Mouse (Mus musculus): ENCODE measurements at regions not wholly inside any gene's neighbourhood (a gene's known extent, or its start where the extent isn't known, plus 50 kb on each side); places are given as distances from the start of the nearest gene placed in this dataset.

- DNase-seq (ENCODE audit: low spot score in 2 of 2), result no peak
These were observed 573.9 kb upstream of the Cblb start for GRCm38 (mm10) chr16:51457166-51457565.

DNA sequence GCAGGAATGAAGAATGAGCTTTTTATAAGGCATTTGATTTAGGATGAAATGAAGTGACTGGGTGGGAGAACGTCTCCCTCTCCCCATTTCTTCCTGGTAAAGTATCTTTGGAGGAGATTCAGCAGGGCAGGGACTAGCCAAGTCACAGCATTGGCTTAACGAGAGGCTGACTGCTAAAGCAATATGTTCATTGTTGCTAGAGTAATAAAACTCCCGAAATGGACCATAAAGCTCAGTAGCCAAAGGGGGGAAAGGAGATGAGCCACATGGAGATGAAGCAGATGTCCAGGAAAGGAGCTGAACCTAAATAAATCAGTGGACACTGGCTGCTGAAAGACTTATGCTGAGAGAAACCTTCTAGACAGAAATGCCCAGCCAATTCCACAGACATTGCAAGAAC lies 555.3 kb upstream of the Cblb start:
- no peak for DNase-seq (ENCODE audit: low spot score in 2 of 2)

DNA sequence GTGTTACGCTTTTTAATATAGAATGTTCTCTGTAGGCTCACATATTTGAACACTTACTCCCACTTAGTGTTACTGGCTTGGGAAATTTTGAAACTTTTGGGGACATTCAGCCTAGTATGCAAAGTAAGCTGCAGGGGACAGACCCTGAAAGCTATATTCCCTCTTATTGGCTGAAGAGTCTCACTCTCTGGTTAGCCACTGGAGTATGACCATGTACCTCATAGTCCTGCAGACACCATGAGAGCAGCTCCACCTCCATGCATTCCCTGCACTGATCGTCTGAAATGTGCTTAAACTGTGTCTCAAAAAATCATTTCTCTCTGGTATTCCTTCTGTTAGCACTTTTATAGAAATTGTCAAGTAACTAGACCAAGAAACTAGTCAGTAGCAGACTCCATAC lies 534.9 kb upstream of the Cblb start:
- DNase-seq (ENCODE audit: low spot score in 2 of 2), result no peak

DNA sequence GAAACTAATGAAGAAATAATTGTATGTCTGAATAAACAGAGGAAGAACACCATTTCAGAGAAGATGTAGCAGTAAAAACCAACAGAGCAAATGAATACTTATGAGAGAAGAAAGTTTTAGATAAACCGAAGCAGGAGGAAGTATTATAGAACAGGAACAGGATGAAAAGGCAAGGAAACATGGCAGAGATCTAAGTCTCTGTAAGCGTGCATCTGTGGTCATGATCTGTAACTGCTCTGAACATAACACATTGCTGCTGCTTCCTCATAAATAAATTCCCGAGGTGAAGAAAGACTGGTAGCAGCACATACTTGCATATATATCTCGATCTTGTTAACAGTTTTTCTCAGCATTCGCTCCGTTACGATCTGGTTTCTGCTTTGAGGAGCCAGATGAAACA lies 533.2 kb upstream of the Cblb start:
- no peak for DNase-seq (ENCODE audit: low spot score in 2 of 2)

DNA sequence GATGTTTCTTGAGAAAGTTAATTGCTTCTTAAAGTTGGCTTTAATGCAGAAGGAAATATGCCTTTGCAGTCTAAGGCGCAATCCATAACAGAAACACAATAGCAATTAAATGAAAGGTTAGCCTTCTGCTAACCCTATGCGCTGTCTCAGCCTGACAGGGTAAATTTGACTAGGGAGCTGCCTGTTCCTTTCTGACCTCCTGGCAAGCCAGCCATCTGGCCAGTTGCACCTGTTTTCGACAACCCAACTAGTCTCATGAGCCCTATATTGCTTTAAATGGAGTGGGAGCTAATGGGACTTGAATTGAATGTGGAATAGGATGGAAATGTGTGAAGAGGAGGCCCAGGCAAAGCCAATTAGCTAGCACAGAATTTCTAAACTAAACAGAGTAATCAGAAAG lies 513.9 kb upstream of the Cblb start:
- DNase-seq (ENCODE audit: low spot score in 2 of 2), result no peak

- no peak for DNase-seq (ENCODE audit: low spot score in 2 of 2)
These were observed 510.3 kb upstream of the Cblb start for GRCm38 (mm10) chr16:51520762-51521161.

GRCm38 (mm10) chr16:51521317-51522092 lies 509.5 kb upstream of the Cblb start:
- DNase-seq (ENCODE audit: low spot score in 2 of 2), result no peak

- no peak for DNase-seq (ENCODE audit: low spot score in 2 of 2)
These were observed 507.0 kb upstream of the Cblb start for GRCm38 (mm10) chr16:51524023-51524422.

- no peak for DNase-seq (ENCODE audit: low spot score in 2 of 2)
These were observed 498.5 kb upstream of the Cblb start for GRCm38 (mm10) chr16:51532496-51532895.

GRCm38 (mm10) chr16:51543769-51544168 lies 487.3 kb upstream of the Cblb start:
- DNase-seq (ENCODE audit: low spot score in 2 of 2), result no peak

- DNase-seq (ENCODE audit: low spot score in 2 of 2), result no peak
These were observed 484.0 kb upstream of the Cblb start for GRCm38 (mm10) chr16:51547032-51547431.

DNA sequence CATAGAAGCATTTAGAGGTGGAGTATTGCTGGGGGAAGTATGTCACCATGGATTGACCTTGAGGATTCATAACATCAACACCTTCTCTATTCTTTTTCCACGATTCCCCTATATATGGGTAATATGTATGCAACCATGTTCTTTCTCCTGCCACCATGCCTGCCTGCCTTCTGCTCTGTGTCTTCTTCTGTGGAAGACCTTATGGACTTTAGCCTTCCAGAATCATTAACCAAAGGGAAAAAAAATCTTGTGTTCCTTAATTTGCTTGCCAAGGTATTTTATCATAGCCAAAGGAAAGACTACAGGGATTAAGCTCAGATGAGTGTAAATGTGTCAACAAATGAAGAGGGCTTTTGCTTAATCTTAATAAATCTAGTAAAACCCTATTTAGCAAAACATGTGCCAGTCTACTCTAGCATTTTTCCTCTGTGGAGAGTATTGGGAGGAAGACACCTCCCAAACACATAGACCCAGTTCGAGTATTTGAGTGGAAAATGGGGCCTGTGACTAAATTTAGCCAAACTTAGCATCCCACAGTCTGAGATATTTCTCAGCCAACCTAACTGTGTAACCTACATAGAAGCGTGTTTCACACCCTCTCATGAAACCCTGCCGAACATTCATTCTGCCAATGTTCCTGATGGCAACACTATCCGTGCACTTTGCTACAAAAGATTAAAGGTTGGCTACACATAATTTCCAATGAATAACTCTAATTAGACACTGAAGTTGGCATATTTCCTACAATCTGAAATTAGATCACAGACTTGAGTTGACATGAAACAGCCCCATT lies 468.0 kb upstream of the Cblb start:
- no peak for DNase-seq (ENCODE audit: low spot score in 2 of 2)

DNA sequence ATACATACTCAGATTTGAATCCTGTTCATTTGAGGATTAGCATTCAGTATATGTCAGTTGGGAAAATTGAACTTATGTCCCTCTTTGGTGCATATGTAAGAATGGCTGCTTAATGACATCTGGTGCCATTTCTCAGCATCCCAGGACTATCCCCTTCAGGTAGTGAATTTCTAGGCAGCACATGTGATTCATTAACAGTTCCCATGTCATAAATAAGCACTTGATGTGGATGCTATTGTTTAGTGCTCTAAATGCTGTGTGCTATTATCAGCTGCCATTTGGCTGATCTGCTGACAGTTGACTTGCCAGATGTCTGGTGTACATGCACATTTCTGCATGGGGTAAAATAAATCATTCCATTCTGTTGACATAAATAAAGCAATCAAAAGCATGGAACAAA lies 467.0 kb upstream of the Cblb start:
- DNase-seq (ENCODE audit: low spot score in 2 of 2), result peak in 1 of 2 experiments; percentile 15

GRCm38 (mm10) chr16:51577915-51578593 lies 453.0 kb upstream of the Cblb start:
- DNase-seq (ENCODE audit: low spot score in 2 of 2), result no peak

DNA sequence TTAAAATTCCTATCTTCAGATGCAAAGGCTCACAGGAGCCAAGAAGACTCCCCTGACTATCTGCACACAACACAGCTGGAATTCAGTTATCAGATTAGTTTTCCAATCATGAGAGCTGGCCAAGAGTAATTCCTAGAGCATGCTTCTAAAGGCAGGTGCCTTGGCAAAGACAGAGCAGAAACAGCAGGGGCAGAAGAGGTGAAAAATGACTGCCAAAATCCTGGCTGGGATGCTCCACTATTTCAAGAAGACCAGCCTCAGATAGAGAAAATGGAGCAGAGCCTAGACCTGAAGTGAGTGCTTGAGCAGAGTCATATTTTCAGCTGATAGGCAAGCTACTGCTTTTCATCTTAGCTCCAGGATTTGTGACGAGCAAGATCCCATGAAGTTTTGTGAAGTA lies 450.5 kb upstream of the Cblb start:
- DNase-seq (ENCODE audit: low spot score in 2 of 2), result no peak

DNA sequence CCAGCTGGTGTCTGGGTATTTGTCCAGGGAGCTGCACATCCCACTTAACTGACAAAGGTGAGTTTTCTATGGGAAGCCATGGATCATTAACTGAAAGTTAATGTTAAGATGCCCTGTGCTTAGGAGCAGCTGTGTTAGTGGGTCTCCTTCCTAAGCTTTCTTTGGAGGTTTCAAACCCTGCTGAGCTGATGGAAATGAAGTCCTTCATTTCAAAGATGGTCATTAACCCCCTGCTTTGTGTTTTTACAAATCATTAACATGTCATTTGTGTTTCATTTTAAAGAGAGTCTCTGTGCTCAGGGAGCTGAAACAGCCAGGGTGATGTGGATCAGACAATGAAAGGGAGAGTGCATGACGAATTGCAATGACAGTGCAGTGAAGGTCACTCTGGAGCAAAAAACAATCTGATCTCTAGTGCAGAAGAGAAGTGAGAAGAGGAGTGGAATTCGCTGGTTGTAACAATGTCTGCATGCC lies 441.1 kb upstream of the Cblb start:
- DNase-seq (ENCODE audit: low spot score in 2 of 2), result no peak

DNA sequence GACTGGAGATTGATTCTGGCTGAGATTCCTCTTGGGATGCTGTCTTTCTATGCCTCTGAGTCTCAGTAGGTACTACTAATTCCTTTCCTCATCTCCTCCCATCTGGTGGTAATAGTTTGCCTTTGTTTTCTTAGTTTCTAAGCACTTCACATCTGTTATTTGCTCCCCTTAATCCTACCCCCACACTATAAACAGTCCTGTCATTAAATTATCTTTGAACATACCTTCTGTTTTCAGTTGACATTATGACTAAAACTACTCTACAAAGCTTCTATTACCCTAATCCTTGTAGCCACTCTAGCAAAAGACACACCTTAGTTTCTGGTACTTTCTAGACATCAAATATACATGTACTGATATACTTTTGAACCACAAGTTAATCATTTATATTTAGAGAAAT lies 413.4 kb upstream of the Cblb start:
- DNase-seq (ENCODE audit: low spot score in 2 of 2), result no peak

DNA sequence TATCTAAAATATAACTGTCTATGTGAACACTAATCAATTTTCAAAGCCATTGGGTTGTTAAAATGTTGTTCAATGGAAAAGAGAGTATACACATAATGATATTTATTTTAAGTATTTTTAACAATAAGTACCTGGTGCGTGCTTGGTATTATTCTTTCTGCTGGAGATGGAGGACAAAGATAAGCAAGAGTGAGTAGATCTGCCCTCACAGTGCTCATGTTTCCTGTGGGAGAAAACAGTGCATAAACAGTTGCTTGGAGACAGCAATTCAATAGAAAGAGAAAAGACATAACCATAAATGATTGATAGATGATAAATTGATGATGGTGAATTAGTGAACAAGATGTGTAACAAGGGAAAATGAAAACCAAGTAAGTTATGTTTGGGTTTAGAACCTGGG lies 384.4 kb upstream of the Cblb start:
- DNase-seq (ENCODE audit: low spot score in 2 of 2), result no peak

DNA sequence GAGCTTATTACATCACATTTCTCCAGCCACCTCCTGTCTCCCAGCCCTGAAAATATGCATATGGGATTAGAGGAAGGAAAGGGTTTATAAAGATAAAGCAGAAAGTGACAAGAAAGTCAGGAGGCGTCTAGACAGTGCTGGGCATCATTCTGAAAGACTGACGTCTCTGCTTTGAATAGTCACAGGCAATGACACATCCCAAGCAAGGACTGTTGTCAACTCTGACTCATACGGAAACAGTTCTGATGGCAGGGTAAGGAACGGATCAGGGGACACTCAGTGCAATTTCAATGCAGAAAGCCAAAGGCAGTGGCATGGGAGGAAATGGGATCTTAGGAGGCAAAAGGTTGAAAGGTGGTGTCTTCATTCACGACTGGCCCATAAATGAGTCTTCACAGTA lies 380.9 kb upstream of the Cblb start:
- DNase-seq (ENCODE audit: low spot score in 2 of 2), result no peak

- no peak for DNase-seq (ENCODE audit: low spot score in 2 of 2)
These were observed 380.3 kb upstream of the Cblb start for GRCm38 (mm10) chr16:51650683-51651082.

- no peak for DNase-seq (ENCODE audit: low spot score in 2 of 2)
These were observed 369.3 kb upstream of the Cblb start for GRCm38 (mm10) chr16:51661693-51662092.

- DNase-seq (ENCODE audit: low spot score in 2 of 2), result no peak
These were observed 366.7 kb upstream of the Cblb start for GRCm38 (mm10) chr16:51664325-51664724.
